Mouse (Mus musculus) lung, postnatal 14 days (tissue): Measurements from ENCODE around the gene Slc5a4b.
"Not testable (repeated sequence)": the region's sequence is repeated elsewhere in the genome, so short reads cannot be mapped to it uniquely, and the experiment has no call there.

Experiments used
- DNase-seq: peaks from one replicate; pipeline ENCODE4 v3.0.0; 2021

The Slc5a4b gene

GRCm38 (mm10) chr10:76110861-76111260 lies at the start of gene Slc5a4b:
Gene Slc5a4b, minus strand, starts transcription at chr10:76110961.
- no peak for DNase-seq

- no peak for DNase-seq
These were observed 47.2 kb upstream of the Slc5a4b start for GRCm38 (mm10) chr10:76158009-76158408.

GRCm38 (mm10) chr10:76157528-76157927 lies 46.8 kb upstream of the Slc5a4b start:
- no peak for DNase-seq

- DNase-seq = no peak
These were observed 45.1 kb upstream of the Slc5a4b start for GRCm38 (mm10) chr10:76155911-76156310.

- no peak for DNase-seq
These were observed 36.5 kb upstream of the Slc5a4b start, which contains the start of gene Slc5a4a for GRCm38 (mm10) chr10:76147278-76147677. Gene Slc5a4a, plus strand, starts transcription at chr10:76147451.

- DNase-seq = no peak
These were observed 36.1 kb upstream of the Slc5a4b start for GRCm38 (mm10) chr10:76146846-76147245.

GRCm38 (mm10) chr10:76136318-76136717 lies 25.6 kb upstream of the Slc5a4b start:
- DNase-seq = no peak

- no peak for DNase-seq
These were observed 21.7 kb upstream of the Slc5a4b start for GRCm38 (mm10) chr10:76132506-76132905.

GRCm38 (mm10) chr10:76121495-76121894 lies 10.7 kb upstream of the Slc5a4b start:
- no peak for DNase-seq

GRCm38 (mm10) chr10:76120124-76120711 lies 9.5 kb upstream of the Slc5a4b start:
- no peak for DNase-seq

GRCm38 (mm10) chr10:76118741-76119140 lies 8.0 kb upstream of the Slc5a4b start:
- DNase-seq = peak; percentile 30

- peak; percentile 74 for DNase-seq
These were observed 7.2 kb upstream of the Slc5a4b start for GRCm38 (mm10) chr10:76117966-76118365.

- DNase-seq = no peak
These were observed 13.4 kb downstream of the Slc5a4b start for GRCm38 (mm10) chr10:76097368-76097767.

- no peak for DNase-seq
These were observed 14.2 kb downstream of the Slc5a4b start for GRCm38 (mm10) chr10:76096580-76096979.

GRCm38 (mm10) chr10:76077008-76077407 lies 33.8 kb downstream of the Slc5a4b start:
- DNase-seq = not testable (repeated sequence)

GRCm38 (mm10) chr10:76072080-76072479 lies 38.7 kb downstream of the Slc5a4b start:
- not testable (repeated sequence) for DNase-seq

- DNase-seq = no peak
These were observed 42.8 kb downstream of the Slc5a4b start for GRCm38 (mm10) chr10:76067674-76068613.

- no peak for DNase-seq
These were observed 48.3 kb downstream of the Slc5a4b start for GRCm38 (mm10) chr10:76062439-76062838.

- no peak for DNase-seq
These were observed 58.9 kb downstream of the Slc5a4b start for GRCm38 (mm10) chr10:76051860-76052259.

GRCm38 (mm10) chr10:76048967-76049366 lies 61.8 kb downstream of the Slc5a4b start:
- no peak for DNase-seq

- DNase-seq = no peak
These were observed 63.4 kb downstream of the Slc5a4b start for GRCm38 (mm10) chr10:76047182-76047869.

GRCm38 (mm10) chr10:76046754-76047153 lies 64.0 kb downstream of the Slc5a4b start:
- no peak for DNase-seq

- no peak for DNase-seq
These were observed 65.4 kb downstream of the Slc5a4b start for GRCm38 (mm10) chr10:76045343-76045742.
